Mouse (Mus musculus) limb, embryonic 10.5 days (tissue): Measurements from ENCODE around the gene Phlpp2. TPM values are rescaled to one million over a fixed set of nuclear protein-coding genes. Genes with fewer than 3 reads are reported as not detected.

ENCODE experiments used
- DNase-seq: peaks from one replicate; pipeline ENCODE4 v3.0.0-alpha.2; 2017; ENCODE audit warnings: low spot score
- H3K27ac ChIP-seq: fragments of 300-500 bp; sonication (generic); 2 replicates; pipeline ENCODE4 v1.5.1; 2016; ENCODE audit warnings: mild to moderate bottlenecking
- H3K27me3 ChIP-seq: fragments of 300-500 bp; sonication (generic); 2 replicates; pipeline ENCODE4 v1.6.1; 2016; ENCODE audit warnings: low read depth, mild to moderate bottlenecking; ENCODE audit not compliant: poor library complexity, severe bottlenecking
- H3K36me3 ChIP-seq: fragments of 300-500 bp; sonication (generic); 2 replicates; pipeline ENCODE4 v1.6.1; 2016; ENCODE audit warnings: mild to moderate bottlenecking, moderate library complexity
- H3K4me1 ChIP-seq: fragments of 300-500 bp; sonication (generic); 2 replicates; pipeline ENCODE4 v1.6.1; 2016
- H3K4me3 ChIP-seq: fragments of 300-500 bp; sonication (generic); 2 replicates; pipeline ENCODE4 v1.5.1; 2016; ENCODE audit warnings: mild to moderate bottlenecking, moderate library complexity
- H3K9me3 ChIP-seq: fragments of 300-500 bp; sonication (generic); replicated peaks from 2 replicates; pipeline ENCODE4 v1.6.1; 2016; ENCODE audit warnings: mild to moderate bottlenecking
- WGBS: fragments of 180-500 bp; shearing (Covaris S2); methylation state at CpG from one replicate; pipeline ENCODE4 v1.1.7; 2016; 5-methylcytosine and 5-hydroxymethylcytosine counted together
- polyA plus RNA-seq: library from polyadenylated mRNA; unstranded; fragments of >200 nt; fragmentation: Nextera tagmentation; extraction: Ambion mirVana; gene quantifications from 2 replicates; pipeline ENCODE4 v1.2.1, GENCODE M21; 2016

The Phlpp2 gene
- polyA plus RNA-seq, 1 experiment from 2014 or later, result 2.5 TPM

- H3K36me3 ChIP-seq, result peaks cover 59% of the 10 kb centered on the region
Observed at GRCm38 (mm10) chr8:109906907-109907306, 38.6 kb downstream of the Phlpp2 start.

DNA sequence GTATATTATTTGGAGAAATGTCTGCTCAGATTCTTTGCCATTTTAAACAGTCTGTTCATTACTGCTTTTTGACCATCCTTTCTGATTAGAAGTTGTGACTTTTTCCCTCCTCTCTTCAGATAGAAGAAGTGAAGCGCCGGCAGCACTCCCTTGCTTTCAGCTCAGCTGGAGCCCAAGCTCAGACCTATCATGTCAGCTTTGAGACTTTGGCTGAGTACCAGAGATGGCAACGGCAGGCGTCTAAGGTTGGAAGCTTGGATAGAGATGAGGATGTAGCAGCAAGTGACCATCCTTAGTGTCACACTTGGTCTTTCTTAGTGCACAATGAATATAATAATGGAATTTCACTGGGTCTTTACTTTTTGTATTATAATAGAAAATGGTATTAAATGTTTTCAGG is 39.0 kb downstream of the Phlpp2 start:
- no peak for DNase-seq
- Histone ChIP-seq H3K27me3 (no peaks in the 10 kb centered on the region), H3K4me1 (no peaks in the 10 kb centered on the region), H3K4me3 (no peak overlapping the region), H3K36me3 (peaks cover 63% of the 10 kb centered on the region), H3K9me3 (no peaks in the 10 kb centered on the region), H3K27ac (no peak overlapping the region)
- WGBS, result 95% methylated on average over 4 of the region's 4 CpGs

More at GRCm38 (mm10) chr8:109906907-109907306, 38.6 kb downstream of the Phlpp2 start:
- no peak for DNase-seq
- Histone ChIP-seq H3K9me3 (no peaks in the 10 kb centered on the region), H3K4me3 (no peak overlapping the region), H3K27ac (no peak overlapping the region), H3K27me3 (no peaks in the 10 kb centered on the region), H3K4me1 (no peaks in the 10 kb centered on the region)
- WGBS, result 95% methylated on average over 3 of the region's 3 CpGs

DNA sequence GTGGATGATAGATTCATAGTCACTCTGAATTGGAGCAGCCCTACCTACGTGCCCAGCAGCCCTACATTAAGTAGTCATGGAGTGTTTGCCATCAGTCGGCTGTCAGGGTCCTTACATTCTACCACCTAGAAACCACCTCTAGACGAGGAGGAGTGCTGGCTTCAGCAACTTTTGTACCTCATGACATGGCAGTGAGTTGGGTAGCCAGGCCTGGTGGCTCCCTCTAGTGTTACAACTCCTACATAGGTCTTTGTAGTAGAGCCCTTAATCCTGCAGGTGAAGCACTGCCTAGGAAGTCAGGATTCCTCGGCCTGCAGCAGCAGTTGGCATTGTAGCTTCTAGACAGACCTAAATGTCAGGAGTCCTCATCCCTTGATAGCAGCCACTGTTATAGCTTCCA is 48.9 kb downstream of the Phlpp2 start:
- H3K36me3 ChIP-seq, result peaks cover 85% of the 10 kb centered on the region
- no peaks in the 10 kb centered on the region for H3K9me3 ChIP-seq
- H3K27ac ChIP-seq, result no peak overlapping the region
- no peaks in the 10 kb centered on the region for H3K4me1 ChIP-seq
- DNase-seq, result no peak
- no peaks in the 10 kb centered on the region for H3K27me3 ChIP-seq
- 69% methylated on average over 4 of the region's 4 CpGs for WGBS
- H3K4me3 ChIP-seq, result no peak overlapping the region

DNA sequence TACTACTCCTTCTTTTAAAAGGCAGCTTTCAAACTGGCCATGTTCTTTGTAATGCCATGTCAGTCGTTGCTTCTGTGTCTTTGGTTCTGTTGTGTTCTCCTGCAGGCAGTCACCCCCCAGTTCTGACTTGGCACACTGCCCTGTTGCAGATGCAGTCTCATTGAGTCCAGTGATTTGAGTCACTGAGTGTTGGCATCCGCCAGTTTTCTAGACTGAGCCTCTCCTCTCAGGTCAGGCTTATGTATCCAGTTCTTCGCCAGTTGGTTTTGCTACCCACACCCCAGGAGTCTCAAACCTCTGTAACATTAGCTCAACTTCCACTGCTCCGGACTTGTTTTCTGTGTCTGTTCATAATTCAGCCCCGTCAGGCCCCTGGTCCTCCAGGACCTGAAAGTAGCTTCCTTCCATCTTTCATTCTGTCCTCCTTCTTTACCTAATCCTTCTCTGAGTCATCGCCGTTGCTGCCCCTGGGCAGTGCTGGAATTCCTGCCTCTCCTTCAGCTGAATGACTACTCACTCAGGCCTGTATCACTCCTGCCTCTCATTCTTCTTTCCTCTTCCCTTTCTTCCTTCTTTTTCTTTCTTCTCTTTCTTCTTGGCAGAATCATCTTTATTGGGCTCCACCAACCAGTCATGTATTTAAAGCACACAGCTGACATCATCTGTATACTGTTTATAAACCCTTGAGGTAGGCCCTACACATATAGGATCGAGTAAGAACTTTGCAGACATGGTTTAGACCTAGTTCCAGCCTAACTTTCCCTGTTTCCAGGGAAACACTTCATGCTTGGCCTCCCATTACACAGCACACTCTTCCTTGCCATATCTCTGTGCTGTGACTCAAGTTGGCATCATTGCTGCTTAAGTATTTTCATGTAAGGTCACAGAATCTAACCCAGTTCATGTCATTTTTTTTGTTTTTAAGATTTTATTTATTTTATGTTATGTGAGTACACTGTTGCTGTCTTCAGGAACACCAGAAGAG is 52.4 kb downstream of the Phlpp2 start:
- Histone ChIP-seq H3K4me1 (no peaks in the 10 kb centered on the region), H3K27me3 (no peaks in the 10 kb centered on the region), H3K9me3 (no peaks in the 10 kb centered on the region), H3K36me3 (peaks cover 73% of the 10 kb centered on the region), H3K4me3 (no peak overlapping the region), H3K27ac (no peak overlapping the region)
- WGBS, result 91% methylated on average over 8 of the region's 8 CpGs
- no peak for DNase-seq

- Histone ChIP-seq H3K27ac (no peak overlapping the region), H3K9me3 (no peaks in the 10 kb centered on the region), H3K36me3 (peaks cover 54% of the 10 kb centered on the region), H3K27me3 (peaks cover 42% of the 10 kb centered on the region), H3K4me3 (no peak overlapping the region), H3K4me1 (peaks cover 19% of the 10 kb centered on the region)
- no peak for DNase-seq
- WGBS, result 96% methylated on average over 2 of the region's 2 CpGs
Observed at GRCm38 (mm10) chr8:109941606-109942360, 73.4 kb downstream of the Phlpp2 start.

GRCm38 (mm10) chr8:109945153-109945632 is 76.9 kb downstream of the Phlpp2 start:
- 44% methylated on average over 9 of the region's 9 CpGs for WGBS
- Histone ChIP-seq H3K36me3 (peaks cover 25% of the 10 kb centered on the region), H3K4me3 (no peak overlapping the region), H3K27ac (no peak overlapping the region), H3K4me1 (peaks cover 34% of the 10 kb centered on the region), H3K9me3 (no peaks in the 10 kb centered on the region), H3K27me3 (peaks cover 75% of the 10 kb centered on the region)
- DNase-seq, result no peak

GRCm38 (mm10) chr8:109945694-109946093 is 77.4 kb downstream of the Phlpp2 start:
- H3K4me1 ChIP-seq, result peaks cover 34% of the 10 kb centered on the region
- no peak for DNase-seq
- WGBS, result 80% methylated on average over 7 of the region's 7 CpGs
- peaks cover 20% of the 10 kb centered on the region for H3K36me3 ChIP-seq
- H3K27me3 ChIP-seq, result peaks cover 75% of the 10 kb centered on the region
- H3K9me3 ChIP-seq, result no peaks in the 10 kb centered on the region
- H3K4me3 ChIP-seq, result no peak overlapping the region
- H3K27ac ChIP-seq, result no peak overlapping the region

- Histone ChIP-seq H3K4me1 (peaks cover 34% of the 10 kb centered on the region), H3K27me3 (peaks cover 78% of the 10 kb centered on the region), H3K27ac (no peak overlapping the region), H3K9me3 (no peaks in the 10 kb centered on the region), H3K36me3 (peaks cover 14% of the 10 kb centered on the region), H3K4me3 (no peak overlapping the region)
- DNase-seq, result no peak
- 90% methylated on average over 7 of the region's 7 CpGs for WGBS
Observed at GRCm38 (mm10) chr8:109946272-109946671, 77.9 kb downstream of the Phlpp2 start.

DNA sequence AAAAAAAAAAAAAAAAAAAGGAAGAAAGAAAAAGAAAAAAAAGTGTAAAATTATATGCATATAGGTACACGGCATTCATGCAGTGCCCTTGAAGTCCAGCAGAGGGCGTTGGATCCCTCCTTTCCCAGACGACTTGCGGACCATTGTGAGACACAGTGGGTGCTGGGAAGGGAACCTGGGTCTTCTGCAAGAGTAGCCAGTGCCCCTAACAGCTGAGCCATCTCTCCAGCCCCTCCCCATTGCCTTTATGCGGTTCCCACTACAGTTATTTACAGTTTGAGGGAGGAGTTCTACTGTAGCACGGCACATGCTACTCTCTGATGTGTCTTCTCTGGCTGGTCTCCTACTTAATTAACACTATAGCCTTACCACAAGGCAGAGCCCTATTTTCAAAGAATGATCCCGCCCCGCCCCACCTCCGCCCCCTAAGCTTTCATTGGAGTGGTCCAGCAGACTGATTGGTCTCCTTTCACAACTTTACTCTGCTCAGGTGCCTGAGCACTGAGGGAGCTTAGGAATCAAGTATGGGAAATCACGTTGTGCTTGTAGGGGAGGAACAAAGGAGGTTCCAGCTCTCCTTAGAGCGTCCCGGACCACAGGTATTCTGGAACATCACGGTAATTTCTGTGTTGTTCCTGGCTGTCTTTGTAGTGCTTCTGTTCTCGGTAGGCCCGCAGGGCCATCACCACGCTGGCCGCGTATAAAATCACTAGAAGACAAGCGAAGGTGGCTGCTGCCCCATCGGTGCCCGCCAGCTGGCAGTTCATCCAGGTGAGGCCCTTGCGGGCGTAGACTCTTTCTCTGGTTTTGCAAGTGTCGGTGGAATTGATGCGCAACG is 79.3 kb downstream of the Phlpp2 start:
- peak overlapping the region; percentile 52 for H3K4me3 ChIP-seq
- H3K9me3 ChIP-seq, result no peaks in the 10 kb centered on the region
- 2% methylated on average over 26 of the region's 26 CpGs for WGBS
- peaks cover 8% of the 10 kb centered on the region for H3K36me3 ChIP-seq
- peak overlapping the region; percentile 42; the same call in 1 of the 2 replicates for H3K27ac ChIP-seq
- peak; percentile 57 for DNase-seq
- peaks cover 89% of the 10 kb centered on the region for H3K27me3 ChIP-seq
- peaks cover 34% of the 10 kb centered on the region for H3K4me1 ChIP-seq

DNA sequence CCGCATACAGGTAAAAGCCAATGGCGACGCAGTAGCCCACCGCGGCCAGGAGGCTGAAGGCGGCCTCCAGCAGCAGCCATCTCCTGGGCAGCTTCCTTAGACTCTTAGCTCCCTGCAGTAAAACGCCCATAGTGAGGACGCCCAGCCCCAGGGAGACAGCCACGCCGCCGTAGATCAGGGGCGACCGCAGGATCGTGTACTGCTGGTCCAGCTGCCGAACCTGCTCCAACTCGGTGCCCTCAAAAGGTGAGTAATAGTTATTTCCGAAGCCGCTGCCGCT is 79.9 kb downstream of the Phlpp2 start:
- Histone ChIP-seq H3K27ac (peak overlapping the region; percentile 42; the same call in 1 of the 2 replicates), H3K4me1 (peaks cover 34% of the 10 kb centered on the region), H3K4me3 (peak overlapping the region; percentile 52), H3K36me3 (peaks cover 6% of the 10 kb centered on the region), H3K27me3 (peaks cover 89% of the 10 kb centered on the region), H3K9me3 (no peaks in the 10 kb centered on the region)
- whole genome bisulfite sequencing, result 3% methylated on average over 19 of the region's 19 CpGs
- DNase-seq, result peak; percentile 54

- H3K4me1 ChIP-seq, result peaks cover 15% of the 10 kb centered on the region
- 76% methylated on average over 7 of the region's 7 CpGs for WGBS
- H3K9me3 ChIP-seq, result no peaks in the 10 kb centered on the region
- no peak for DNase-seq
- no peak overlapping the region for H3K4me3 ChIP-seq
- no peak overlapping the region for H3K27ac ChIP-seq
- H3K27me3 ChIP-seq, result peaks cover 95% of the 10 kb centered on the region
- no peaks in the 10 kb centered on the region for H3K36me3 ChIP-seq
Observed at GRCm38 (mm10) chr8:109952171-109952570, 83.8 kb downstream of the Phlpp2 start.

GRCm38 (mm10) chr8:109954486-109954948 is 86.2 kb downstream of the Phlpp2 start:
- H3K36me3 ChIP-seq, result no peaks in the 10 kb centered on the region
- H3K4me3 ChIP-seq, result no peak overlapping the region
- peaks cover 92% of the 10 kb centered on the region for H3K27me3 ChIP-seq
- no peak overlapping the region for H3K27ac ChIP-seq
- H3K4me1 ChIP-seq, result peaks cover 15% of the 10 kb centered on the region
- no peak for DNase-seq
- H3K9me3 ChIP-seq, result no peaks in the 10 kb centered on the region
- 61% methylated on average over 13 of the region's 13 CpGs for WGBS
